Mouse (Mus musculus) myocyte (in vitro differentiated cells): ENCODE measurements at regions not wholly inside any gene's neighbourhood (a gene's known extent, or its start where the extent isn't known, plus 50 kb on each side); places are given as distances from the start of the nearest gene placed in this dataset.

ENCODE experiments used
- CEBPB ChIP-seq: IDR thresholded peaks from 2 replicates; pipeline ENCODE4 v1.6.1; 2011; ENCODE audit warnings: mild to moderate bottlenecking, moderate library complexity; ENCODE audit not compliant: poor library complexity, insufficient read depth, severe bottlenecking
- MAX ChIP-seq: IDR thresholded peaks from one replicate; pipeline ENCODE4 v1.6.1; 2011; ENCODE audit warnings: low read depth, mild to moderate bottlenecking, control low read depth
- POLR2A ChIP-seq: IDR thresholded peaks from one replicate; pipeline ENCODE4 v1.6.1; 2011; ENCODE audit warnings: low read depth, mild to moderate bottlenecking, control low read depth, moderate library complexity; ENCODE audit not compliant: insufficient read length
- POLR2AphosphoS2 ChIP-seq: IDR thresholded peaks from one replicate; pipeline ENCODE4 v1.6.1; 2011; ENCODE audit warnings: low read depth, control low read depth; ENCODE audit not compliant: insufficient read length
- REST ChIP-seq: IDR thresholded peaks from one replicate; pipeline ENCODE4 v1.6.1; 2011; ENCODE audit warnings: mild to moderate bottlenecking, control low read depth, moderate library complexity; ENCODE audit not compliant: insufficient read depth, insufficient read length
- TCF12 ChIP-seq: IDR thresholded peaks from one replicate; pipeline ENCODE4 v1.6.1; 2011; ENCODE audit warnings: mild to moderate bottlenecking, control low read depth; ENCODE audit not compliant: poor library complexity, insufficient read depth, severe bottlenecking
- USF1 ChIP-seq: IDR thresholded peaks from one replicate; pipeline ENCODE4 v1.6.1; 2011; ENCODE audit warnings: low read depth, mild to moderate bottlenecking, control low read depth, moderate library complexity

DNA sequence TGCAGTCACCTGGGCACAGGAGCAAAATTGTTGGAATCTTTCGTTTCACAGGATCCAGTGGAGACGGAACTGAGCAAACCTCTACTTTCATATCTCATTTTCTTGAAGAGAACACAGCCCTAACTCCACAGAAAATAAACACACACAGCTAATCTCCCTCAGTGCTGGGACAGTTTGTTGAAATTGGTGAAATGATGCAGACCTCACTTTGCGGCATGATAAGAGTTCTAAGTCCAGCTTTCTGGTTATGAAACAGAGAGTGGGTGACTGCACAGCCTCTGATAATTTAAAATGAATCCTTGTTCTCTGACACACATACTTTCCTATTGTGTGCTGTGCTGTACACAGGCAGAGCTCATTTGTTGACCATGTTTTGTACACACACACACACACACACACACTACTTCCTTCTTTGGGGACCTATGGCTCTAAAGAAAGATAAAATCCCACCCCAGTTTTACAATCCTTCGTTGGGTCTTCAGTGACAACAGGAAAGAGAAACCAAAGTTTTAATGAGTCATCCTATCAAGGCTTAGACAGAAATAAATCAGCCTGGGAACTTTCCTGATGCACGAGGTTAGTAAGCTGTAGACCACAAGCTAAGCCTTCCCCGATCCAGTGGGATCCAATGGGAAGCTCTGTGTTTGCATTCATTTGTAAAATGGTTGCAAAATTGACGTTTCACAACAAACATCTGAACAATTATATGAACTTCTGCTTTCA is 125.3 kb upstream of the Tbx20 start:
- TF ChIP-seq POLR2A (no peak), REST (no peak), USF1 (no peak), POLR2AphosphoS2 (no peak), CEBPB (no peak), TCF12 (no peak), MAX (no peak)
